Mouse (Mus musculus): ENCODE measurements around the gene Ppig.

Gene Ppig

DNA sequence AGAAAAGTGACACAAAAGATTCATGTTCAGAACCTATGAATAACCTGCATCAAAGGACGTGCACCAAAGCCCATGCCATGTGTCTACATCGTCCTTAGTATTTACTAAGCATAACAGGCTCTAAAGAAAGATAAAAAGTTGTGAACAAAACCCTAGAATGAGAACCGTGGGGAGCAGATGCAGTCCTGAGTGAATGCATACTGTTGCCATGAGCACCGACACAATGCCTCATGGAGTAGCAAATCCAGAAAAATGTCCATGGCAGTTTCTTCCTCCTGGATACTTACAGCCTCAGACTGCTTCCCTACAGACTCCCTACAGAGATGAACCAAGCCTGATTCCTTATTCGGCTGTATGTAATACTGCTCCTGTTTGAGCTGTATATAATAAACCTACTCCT, 38.6 kb downstream of the Ppig start:
- no peak for DNase-seq (ENCODE audit: low spot score in 2 of 2)

DNA sequence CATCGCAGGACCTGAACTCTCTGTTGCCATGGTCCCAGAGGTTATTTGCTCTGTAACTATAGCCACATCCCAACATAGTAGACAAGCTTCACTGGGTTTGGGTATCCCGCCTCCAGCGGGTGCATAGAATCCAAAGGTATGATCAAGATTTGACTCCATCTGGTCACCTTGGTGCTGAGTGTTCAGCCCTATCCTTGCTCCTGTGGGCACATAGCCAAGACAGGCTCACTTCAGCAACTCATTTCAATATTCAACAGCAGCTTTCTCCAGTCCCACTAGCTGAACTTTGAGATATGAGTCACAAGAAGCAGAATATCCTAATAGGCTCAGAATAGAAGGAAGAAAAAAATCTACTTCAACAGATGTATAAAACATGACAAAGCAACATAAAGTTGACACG, 41.0 kb downstream of the Ppig start:
- no peak for DNase-seq (ENCODE audit: low spot score in 2 of 2)

DNA sequence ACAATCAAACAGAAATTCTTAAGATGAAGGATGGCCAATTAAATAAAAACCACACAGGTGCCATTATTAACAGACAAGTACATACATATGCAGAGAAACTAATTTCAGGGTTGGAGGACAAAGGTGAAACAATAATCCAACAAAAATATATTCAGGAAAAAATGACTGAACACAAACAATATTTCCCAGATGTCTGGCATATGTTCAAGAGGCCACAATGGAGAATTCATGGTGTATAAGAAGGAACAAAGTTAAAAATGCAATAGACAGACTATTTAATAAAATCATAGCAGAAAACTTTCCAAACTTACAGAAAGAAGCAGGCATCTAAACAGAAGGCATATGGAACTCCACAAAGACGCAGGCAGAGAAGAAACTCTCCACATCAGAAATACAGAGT, 42.4 kb downstream of the Ppig start:
- no peak for DNase-seq (ENCODE audit: low spot score in 2 of 2)

DNA sequence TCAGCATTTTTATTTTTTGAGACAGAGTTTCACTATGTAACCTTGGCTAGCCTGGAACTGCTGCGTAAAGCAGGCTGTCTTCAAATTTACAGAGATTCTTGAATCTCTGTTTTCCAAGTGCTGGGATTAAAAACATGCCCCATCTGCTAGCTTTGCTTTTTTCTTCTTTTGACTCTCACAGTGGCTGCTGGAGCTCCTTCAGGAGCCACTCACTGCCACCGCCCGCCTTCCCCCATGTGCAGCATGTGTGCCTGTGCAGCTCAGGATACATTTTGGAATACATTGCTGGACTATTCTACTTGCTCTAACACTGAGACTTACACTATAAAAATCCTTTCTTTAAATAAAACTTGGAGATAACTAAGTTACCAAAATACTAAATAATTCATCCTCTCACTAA, 51.0 kb downstream of the Ppig start:
- DNase-seq (ENCODE audit: low spot score in 2 of 2) = peak; percentile 26 to 60

DNA sequence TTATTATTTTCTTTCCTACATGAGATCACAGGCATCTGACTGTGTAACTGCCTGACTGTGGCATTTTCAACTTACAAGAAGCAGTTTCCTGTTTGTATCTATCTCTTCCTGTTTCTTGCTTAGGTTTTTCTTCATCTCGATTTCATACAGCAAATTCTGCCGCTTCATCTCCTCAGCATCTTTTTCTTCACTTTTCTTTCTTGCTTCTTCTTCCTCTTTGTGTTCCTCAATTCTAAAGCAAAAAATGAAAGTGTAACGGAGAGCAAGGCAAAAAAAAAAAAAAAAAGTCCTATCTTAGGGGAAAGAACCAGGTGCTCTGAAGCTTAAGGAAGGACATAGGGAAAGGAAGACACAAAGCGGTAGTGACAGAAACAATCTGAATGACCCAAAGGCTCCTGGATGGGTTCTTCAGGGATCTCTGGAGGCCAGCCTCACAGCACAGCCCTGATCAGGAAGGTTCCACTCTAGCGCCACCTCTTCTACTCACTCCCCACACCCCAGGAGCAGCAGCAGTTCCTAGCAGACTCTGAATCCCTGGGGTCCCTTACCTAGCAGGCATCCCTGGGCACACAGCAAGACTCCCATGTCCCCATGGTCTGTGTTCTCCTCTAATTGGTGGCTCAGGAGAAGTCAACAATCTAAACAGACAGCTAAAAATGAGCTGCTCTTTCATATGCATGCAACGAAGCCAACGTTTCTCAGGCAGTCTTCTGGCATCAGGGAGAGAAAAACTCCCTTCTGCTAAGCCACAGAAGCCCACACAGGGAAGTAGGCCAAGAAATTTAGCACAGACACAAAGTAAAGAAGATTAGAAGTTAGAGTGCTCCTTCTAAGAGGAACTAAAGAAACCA, 55.9 kb downstream of the Ppig start:
- peak; percentile 40 to 50 for DNase-seq (ENCODE audit: low spot score in 2 of 2)

DNA sequence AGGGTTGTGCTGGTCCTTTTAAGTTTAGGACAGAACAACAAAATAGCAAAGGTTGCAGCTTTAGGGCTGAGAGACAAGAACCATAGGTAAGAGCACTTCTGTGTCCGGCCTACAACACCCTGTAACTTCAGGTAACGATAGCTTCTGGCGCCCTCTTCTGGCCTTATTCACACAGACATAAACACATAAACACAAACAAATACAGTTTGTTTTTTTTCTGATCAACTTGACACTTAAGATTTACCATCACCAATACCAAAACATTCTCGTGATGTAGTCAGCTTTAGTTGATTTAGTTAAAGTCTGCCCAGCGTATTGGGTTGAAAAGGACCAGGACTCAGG, 56.5 kb downstream of the Ppig start:
- no peak for DNase-seq (ENCODE audit: low spot score in 2 of 2)

DNA sequence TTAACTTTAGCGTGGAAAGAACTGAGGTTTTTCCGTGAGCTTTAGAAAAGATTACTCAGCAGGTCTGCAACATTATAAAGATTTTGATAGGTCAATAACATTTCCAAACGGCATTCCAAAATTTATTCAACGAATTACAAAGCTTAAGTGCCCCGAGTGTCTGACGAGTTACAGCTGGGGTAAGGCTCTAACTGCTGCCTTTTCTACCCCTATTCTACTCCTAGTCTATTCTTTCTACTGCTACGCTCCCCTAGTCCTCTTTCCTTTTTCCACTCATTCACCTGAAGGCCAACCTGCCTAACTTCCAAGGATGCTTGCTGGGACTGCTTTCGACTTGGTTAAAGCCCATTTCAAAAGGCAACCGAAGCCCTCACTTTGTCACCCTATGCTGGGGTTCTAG, 66.6 kb downstream of the Ppig start:
- DNase-seq (ENCODE audit: low spot score in 2 of 2) = no peak

DNA sequence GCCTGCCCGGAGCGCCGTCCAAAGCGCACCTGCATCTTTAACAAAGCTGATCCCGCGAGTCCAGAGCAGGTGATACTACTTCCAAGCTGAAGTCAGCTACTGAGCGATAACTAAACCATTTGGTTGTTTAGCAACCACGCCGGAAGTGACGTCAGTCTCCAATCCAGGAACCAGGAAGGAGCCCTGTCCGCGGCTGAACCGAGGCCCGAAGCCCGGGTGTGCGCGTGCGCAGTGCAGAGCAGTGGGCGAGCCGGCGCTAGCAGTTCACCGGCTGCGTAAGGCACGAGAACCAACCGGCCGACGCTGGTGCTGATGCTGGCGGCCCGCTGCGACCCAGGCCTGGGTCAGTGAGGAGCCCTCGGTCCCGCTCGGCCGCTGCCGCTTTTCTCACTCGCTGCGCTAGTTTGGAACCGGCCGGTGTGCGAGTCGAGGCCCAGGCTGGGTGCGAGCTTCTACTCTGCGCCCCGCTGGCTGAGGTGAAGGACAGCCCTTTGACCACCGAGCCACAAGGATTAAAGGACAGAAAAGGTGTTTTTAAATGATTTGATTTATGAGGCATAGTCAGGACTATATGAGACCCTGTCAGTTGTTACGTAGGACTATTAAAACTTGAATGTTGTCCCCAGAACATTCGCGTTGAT, 67.2 kb downstream of the Ppig start, which contains the start of the genes Ccdc173 and Phospho2:
TSS of gene Ccdc173 (minus strand) at position 147 of the 641 bp plus-strand sequence.
TSS of gene Phospho2 (plus strand) at position 195 of the 641 bp plus-strand sequence.
- DNase-seq (ENCODE audit: low spot score in 2 of 2) = peak; percentile 98 to 99

DNA sequence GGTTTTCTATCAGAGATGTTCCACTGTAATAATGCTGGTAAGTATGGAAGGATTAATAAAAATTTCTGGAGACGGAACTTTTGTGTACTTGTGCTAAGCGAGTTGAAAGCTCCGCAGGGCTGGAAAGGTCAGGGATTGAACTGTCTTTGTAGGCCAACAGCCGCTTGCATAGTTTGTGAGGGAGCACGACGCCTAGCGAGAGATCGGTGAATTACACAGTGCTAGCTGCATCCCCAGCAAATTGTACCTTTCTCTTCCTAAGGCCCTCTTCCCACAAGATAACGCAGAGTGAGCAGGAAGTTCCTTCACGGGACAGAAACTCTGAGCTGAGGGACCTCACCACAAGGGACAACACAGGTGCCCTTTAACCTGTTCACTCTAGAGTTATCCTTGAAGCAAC, 67.9 kb downstream of the Ppig start:
- peak; percentile 87 to 91 for DNase-seq (ENCODE audit: low spot score in 2 of 2)

DNA sequence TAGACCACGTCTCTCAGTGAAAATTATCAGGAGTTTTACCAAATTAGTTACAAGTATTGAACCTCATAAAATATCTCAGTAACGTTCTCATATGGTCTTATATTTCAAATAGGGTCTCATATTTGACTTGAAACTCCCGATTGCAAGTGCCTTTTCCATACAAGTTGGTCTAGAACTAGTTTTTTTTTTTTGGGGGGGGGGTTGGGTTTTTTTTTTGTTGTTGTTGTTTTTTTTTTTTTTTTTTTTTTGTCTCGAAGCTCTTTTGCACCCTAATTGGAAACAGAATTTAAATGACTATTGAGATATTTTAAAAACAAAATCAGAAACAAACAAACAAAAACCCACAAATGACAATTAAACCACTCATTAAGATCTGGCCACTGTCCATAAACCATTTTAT, 68.4 kb downstream of the Ppig start:
- no peak for DNase-seq (ENCODE audit: low spot score in 2 of 2)

DNA sequence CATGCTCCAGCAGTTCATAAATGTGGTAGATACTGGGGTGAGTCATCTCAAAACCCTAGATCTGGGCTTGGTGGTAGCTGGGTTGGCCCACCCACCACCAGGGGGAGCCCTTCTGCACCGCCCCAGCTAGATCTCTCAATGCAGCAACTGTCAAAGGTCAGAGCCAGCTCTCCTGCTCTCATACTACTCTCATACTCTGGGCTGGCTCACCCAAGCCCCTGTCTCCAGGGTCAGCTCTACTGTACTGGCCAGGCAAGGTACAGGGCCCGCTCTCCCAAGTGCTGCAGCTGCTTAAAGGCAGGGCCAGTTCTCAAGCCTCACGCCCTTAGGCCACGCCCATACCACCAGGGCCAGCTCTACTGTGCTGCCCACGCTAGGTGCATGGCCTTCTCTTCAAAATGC, 80.6 kb downstream of the Ppig start:
- DNase-seq (ENCODE audit: low spot score in 2 of 2) = peak; percentile 26 to 44
